10 mouse cellular contexts compared by ENCODE assay signal in genomic region chr11:52648176-52648839, GRCm38 (mm10).
DNase-seq lines count a peak whose midpoint lies in the region; ATAC-seq and TF ChIP-seq lines count a peak whose summit lies in the region.
"Had no signal": no experiment of that assay in that cellular context is flagged by ENCODE, and none has a peak within 500 bp of the region (broad histone marks: within the 10 kb centered on the region; RNA-seq: fewer than 3 reads in every experiment).

No protein-coding gene starts in this region.

- 0 out of 2 replicates have a peak overlapping the region, but pooled peaks have one; percentile 44 for H3K27ac ChIP-seq in forebrain, embryonic 10.5 days
- H3K27ac ChIP-seq in forebrain, postnatal 0 days (ENCODE audit: low read depth, low read length), result no peak overlapping the region
- peak overlapping the region; percentile 63 for H3K27ac ChIP-seq in midbrain, embryonic 10.5 days (replicated peaks)
- H3K27ac ChIP-seq in midbrain, embryonic 13.5 days, result no peak overlapping the region
- H3K27ac ChIP-seq in forebrain, embryonic 12.5 days, result no peak overlapping the region
- H3K27ac ChIP-seq: forebrain, embryonic 15.5 days had no signal

- no peaks in the 10 kb centered on the region for H3K36me3 ChIP-seq in forebrain, embryonic 10.5 days (replicated peaks)
- no peaks in the 10 kb centered on the region for H3K36me3 ChIP-seq in forebrain, postnatal 0 days (ENCODE audit: insufficient read depth)
- H3K36me3 ChIP-seq in midbrain, embryonic 10.5 days, result no peaks in the 10 kb centered on the region
- no peaks in the 10 kb centered on the region for H3K36me3 ChIP-seq in midbrain, embryonic 13.5 days
- no peaks in the 10 kb centered on the region for H3K36me3 ChIP-seq in forebrain, embryonic 12.5 days (replicated peaks)
- H3K36me3 ChIP-seq: forebrain, embryonic 15.5 days had no signal

- TF ChIP-seq CTCF in forebrain, postnatal 0 days (IDR thresholded peaks at IDR 0.05; ENCODE audit: low read depth), result no peak

- 50% methylated on average over 15 of the region's 15 CpGs for WGBS in forebrain, embryonic 10.5 days
- WGBS in forebrain, postnatal 0 days, result 48% methylated on average over 15 of the region's 15 CpGs
- 49% methylated on average over 15 of the region's 15 CpGs for WGBS in midbrain, embryonic 10.5 days
- WGBS in midbrain, embryonic 13.5 days, result 43% methylated on average over 15 of the region's 15 CpGs
- WGBS in forebrain, embryonic 12.5 days, result 44% methylated on average over 15 of the region's 15 CpGs

- H3K4me3 ChIP-seq in forebrain, embryonic 10.5 days, result no peak overlapping the region
- no peak overlapping the region for H3K4me3 ChIP-seq in forebrain, postnatal 0 days (ENCODE audit: low read depth, low read length)
- no peak overlapping the region for H3K4me3 ChIP-seq in midbrain, embryonic 10.5 days
- no peak overlapping the region for H3K4me3 ChIP-seq in midbrain, embryonic 13.5 days (replicated peaks)
- no peak overlapping the region for H3K4me3 ChIP-seq in forebrain, embryonic 12.5 days (replicated peaks)
- H3K4me3 ChIP-seq: forebrain, embryonic 15.5 days had no signal

- no peak for DNase-seq in forebrain, embryonic 10.5 days (ENCODE audit: extremely low spot score, low spot score)
- DNase-seq in forebrain, postnatal 0 days, result no peak
- DNase-seq in midbrain, embryonic 10.5 days (ENCODE audit: low spot score), result peak; percentile 40
- peak; percentile 57 to 62 for DNase-seq in frontal cortex, postnatal 36 days (ENCODE audit: low spot score in 2 of 2)
- peak; percentile 52 for DNase-seq in right cerebral cortex, postnatal 25 days
- DNase-seq in lung, postnatal 36 days, result no peak
- DNase-seq: cerebellum, adult 9-11 months had no signal

- H3K4me1 ChIP-seq in forebrain, embryonic 10.5 days, result peaks cover 32% of the 10 kb centered on the region
- no peaks in the 10 kb centered on the region for H3K4me1 ChIP-seq in forebrain, postnatal 0 days (ENCODE audit: insufficient read depth)
- H3K4me1 ChIP-seq in midbrain, embryonic 10.5 days, result peaks cover 38% of the 10 kb centered on the region
- H3K4me1 ChIP-seq in midbrain, embryonic 13.5 days (replicated peaks), result peaks cover 22% of the 10 kb centered on the region
- H3K4me1 ChIP-seq in forebrain, embryonic 12.5 days, result peaks cover 20% of the 10 kb centered on the region
- H3K4me1 ChIP-seq: forebrain, embryonic 15.5 days had no signal

- no peaks in the 10 kb centered on the region; the same call in 1 of the 2 replicates for H3K9me3 ChIP-seq in forebrain, embryonic 10.5 days
- H3K9me3 ChIP-seq in forebrain, postnatal 0 days (ENCODE audit: low read length), result no peaks in the 10 kb centered on the region
- H3K9me3 ChIP-seq in midbrain, embryonic 10.5 days (replicated peaks), result no peaks in the 10 kb centered on the region
- H3K9me3 ChIP-seq in midbrain, embryonic 13.5 days, result no peaks in the 10 kb centered on the region
- no peaks in the 10 kb centered on the region for H3K9me3 ChIP-seq in forebrain, embryonic 12.5 days
- H3K9me3 ChIP-seq: forebrain, embryonic 15.5 days had no signal

- no peak overlapping the region for H3K4me2 ChIP-seq in forebrain, postnatal 0 days (ENCODE audit: low read depth)
- H3K4me2 ChIP-seq in midbrain, embryonic 13.5 days (replicated peaks), result no peak overlapping the region
- H3K4me2 ChIP-seq in forebrain, embryonic 12.5 days, result no peak overlapping the region
- H3K4me2 ChIP-seq: forebrain, embryonic 15.5 days had no signal

- ATAC-seq in forebrain, postnatal 0 days, result no peak
- no peak for ATAC-seq in midbrain, embryonic 13.5 days
- no peak for ATAC-seq in forebrain, embryonic 12.5 days (ENCODE audit: low FRiP score)
- ATAC-seq: forebrain, embryonic 15.5 days had no signal

- H3K9ac ChIP-seq in forebrain, postnatal 0 days, result no peak overlapping the region
- no peak overlapping the region for H3K9ac ChIP-seq in midbrain, embryonic 13.5 days (replicated peaks)
- H3K9ac ChIP-seq in forebrain, embryonic 12.5 days, result no peak overlapping the region
- H3K9ac ChIP-seq: forebrain, embryonic 15.5 days had no signal

- H3K27me3 ChIP-seq in forebrain, embryonic 10.5 days (ENCODE audit: poor library complexity, severe bottlenecking), result peaks cover 8% of the 10 kb centered on the region
- H3K27me3 ChIP-seq in forebrain, postnatal 0 days (ENCODE audit: insufficient read depth, low read length), result no peaks in the 10 kb centered on the region
- H3K27me3 ChIP-seq in midbrain, embryonic 10.5 days (ENCODE audit: low read depth, poor library complexity, severe bottlenecking), result peaks cover 6% of the 10 kb centered on the region
- peaks cover 3% of the 10 kb centered on the region; the same call in 1 of the 2 replicates for H3K27me3 ChIP-seq in midbrain, embryonic 13.5 days
- 0 out of 2 replicates have a peak, but pooled peaks cover 4% of the 10 kb centered on the region for H3K27me3 ChIP-seq in forebrain, embryonic 12.5 days
- H3K27me3 ChIP-seq: forebrain, embryonic 15.5 days had no signal

Comparison
In these comparisons a context has a peak if more than half of its experiments do, and no peak if none do; other contexts are left out.
1. H3K27ac ChIP-seq: peak in forebrain, embryonic 10.5 days (single experiment) and midbrain, embryonic 10.5 days (single experiment); none in forebrain, postnatal 0 days (single experiment), midbrain, embryonic 13.5 days (single experiment) and forebrain, embryonic 12.5 days (single experiment).
2. DNase-seq: peak in midbrain, embryonic 10.5 days (single experiment), frontal cortex, postnatal 36 days (2 of 2) and right cerebral cortex, postnatal 25 days (single experiment); none in forebrain, embryonic 10.5 days (single experiment), forebrain, postnatal 0 days (single experiment) and lung, postnatal 36 days (single experiment).